Mouse (Mus musculus) cortical plate, adult 2 months (tissue): ENCODE results near the gene Sdc3.

Source experiments
- CTCF ChIP-seq: fragments of 200-500 bp; IDR thresholded peaks from 2 replicates; pipeline ENCODE4 v1.5.1; 2011; ENCODE audit warnings: mild to moderate bottlenecking, control low read depth, low read length; ENCODE audit not compliant: insufficient read depth; ENCODE audit errors: extremely low read depth
- POLR2A ChIP-seq: fragments of 200-500 bp; IDR thresholded peaks from 2 replicates; pipeline ENCODE4 v1.6.1; 2011; ENCODE audit warnings: mild to moderate bottlenecking, low read length, control low read depth; ENCODE audit not compliant: insufficient read depth; ENCODE audit errors: extremely low read depth

DNA sequence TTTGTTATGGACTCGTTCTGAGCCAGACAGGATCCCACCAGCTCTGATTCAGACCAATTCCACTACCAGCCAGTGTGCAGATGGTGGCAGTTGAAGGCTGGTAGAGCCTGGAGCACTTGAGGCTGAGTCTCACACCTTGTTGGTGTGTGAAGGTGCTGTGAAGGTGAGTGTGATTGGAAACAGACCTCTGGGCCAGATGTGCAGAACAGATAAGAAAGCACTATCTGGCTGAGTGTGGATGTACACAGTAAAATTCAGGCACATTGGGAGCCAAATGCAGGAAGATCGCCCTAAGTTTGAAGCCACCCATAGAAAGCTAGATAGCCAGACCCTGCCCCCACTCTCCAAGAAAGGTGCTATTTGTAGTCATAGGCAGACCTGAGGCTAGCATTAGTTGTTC, 25.9 kb upstream of the Sdc3 start:
- no peak for TF ChIP-seq CTCF
- TF ChIP-seq POLR2A: no peak
